Mouse (Mus musculus): Measurements from ENCODE around the gene Fbxl15. TPM values are rescaled to one million over a fixed set of nuclear protein-coding genes. Genes with fewer than 3 reads are reported as not detected.

Fbxl15 gene
- polyA plus RNA-seq, 1 experiment from 2014 or later = 27.1 TPM

- no peak overlapping the region for H3K4me3 ChIP-seq (ENCODE audit: low read depth, low read length)
- no peak overlapping the region for H3K4me2 ChIP-seq (replicated peaks; ENCODE audit: low read depth, low read length)
- no peak overlapping the region for H3K27ac ChIP-seq (ENCODE audit: low read depth, low read length)
- no peaks in the 10 kb centered on the region for H3K27me3 ChIP-seq (ENCODE audit: control insufficient read depth, insufficient read depth, low read length)
- ATAC-seq (ENCODE audit: low FRiP score) (no peak), DNase-seq (ENCODE audit: low spot score) (no peak)
- WGBS = 72% methylated on average over 4 of the region's 4 CpGs
- no peaks in the 10 kb centered on the region for H3K36me3 ChIP-seq (ENCODE audit: control insufficient read depth, insufficient read depth, low read length)
- no peaks in the 10 kb centered on the region for H3K4me1 ChIP-seq (replicated peaks; ENCODE audit: control insufficient read depth, insufficient read depth, low read length)
- no peaks in the 10 kb centered on the region for H3K9me3 ChIP-seq (ENCODE audit: control insufficient read depth, low read length)
- H3K9ac ChIP-seq (ENCODE audit: low read depth, low read length) = no peak overlapping the region
Measured at GRCm38 (mm10) chr19:46296938-46297337, 31.0 kb upstream of the Fbxl15 start.

GRCm38 (mm10) chr19:46300294-46301045 lies 27.5 kb upstream of the Fbxl15 start:
- H3K27ac ChIP-seq (ENCODE audit: low read depth, low read length) = no peak overlapping the region
- H3K4me2 ChIP-seq (replicated peaks; ENCODE audit: low read depth, low read length) = no peak overlapping the region
- no peaks in the 10 kb centered on the region for H3K27me3 ChIP-seq (ENCODE audit: control insufficient read depth, insufficient read depth, low read length)
- no peak for DNase-seq (ENCODE audit: low spot score)
- 36% methylated on average over 8 of the region's 8 CpGs for WGBS
- H3K4me3 ChIP-seq (ENCODE audit: low read depth, low read length) = no peak overlapping the region
- no peak overlapping the region for H3K9ac ChIP-seq (ENCODE audit: low read depth, low read length)
- no peaks in the 10 kb centered on the region for H3K36me3 ChIP-seq (ENCODE audit: control insufficient read depth, insufficient read depth, low read length)
- H3K4me1 ChIP-seq (replicated peaks; ENCODE audit: control insufficient read depth, insufficient read depth, low read length) = 0 out of 2 replicates have a peak, but pooled peaks cover 2% of the 10 kb centered on the region
- ATAC-seq (ENCODE audit: low FRiP score) = no peak
- H3K9me3 ChIP-seq (ENCODE audit: control insufficient read depth, low read length) = no peaks in the 10 kb centered on the region

GRCm38 (mm10) chr19:46302551-46302950 lies 25.4 kb upstream of the Fbxl15 start:
- 93% methylated on average over 4 of the region's 4 CpGs for WGBS
- Histone ChIP-seq H3K4me1 (replicated peaks; ENCODE audit: control insufficient read depth, insufficient read depth, low read length) (0 out of 2 replicates have a peak, but pooled peaks cover 2% of the 10 kb centered on the region), H3K4me3 (ENCODE audit: low read depth, low read length) (no peak overlapping the region), H3K4me2 (replicated peaks; ENCODE audit: low read depth, low read length) (no peak overlapping the region), H3K27ac (ENCODE audit: low read depth, low read length) (no peak overlapping the region), H3K27me3 (ENCODE audit: control insufficient read depth, insufficient read depth, low read length) (peaks cover 5% of the 10 kb centered on the region; the same call in 1 of the 2 replicates), H3K36me3 (ENCODE audit: control insufficient read depth, insufficient read depth, low read length) (no peaks in the 10 kb centered on the region), H3K9ac (ENCODE audit: low read depth, low read length) (no peak overlapping the region), H3K9me3 (ENCODE audit: control insufficient read depth, low read length) (no peaks in the 10 kb centered on the region)
- ATAC-seq (ENCODE audit: low FRiP score) = no peak
- no peak for DNase-seq (ENCODE audit: low spot score)

GRCm38 (mm10) chr19:46303251-46304215 lies 24.5 kb upstream of the Fbxl15 start:
- Histone ChIP-seq H3K4me3 (ENCODE audit: low read depth, low read length) (peak overlapping the region; percentile 44; the same call in 1 of the 2 replicates), H3K4me1 (replicated peaks; ENCODE audit: control insufficient read depth, insufficient read depth, low read length) (0 out of 2 replicates have a peak, but pooled peaks cover 2% of the 10 kb centered on the region), H3K4me2 (replicated peaks; ENCODE audit: low read depth, low read length) (peak overlapping the region; percentile 74), H3K36me3 (ENCODE audit: control insufficient read depth, insufficient read depth, low read length) (no peaks in the 10 kb centered on the region), H3K9ac (ENCODE audit: low read depth, low read length) (no peak overlapping the region; the same call in 1 of the 2 replicates), H3K27me3 (ENCODE audit: control insufficient read depth, insufficient read depth, low read length) (peaks cover 13% of the 10 kb centered on the region), H3K27ac (ENCODE audit: low read depth, low read length) (no peak overlapping the region), H3K9me3 (ENCODE audit: control insufficient read depth, low read length) (no peaks in the 10 kb centered on the region)
- ATAC-seq (ENCODE audit: low FRiP score) = no peak
- DNase-seq (ENCODE audit: low spot score) = no peak
- WGBS = 58% methylated on average over 18 of the region's 18 CpGs

- Histone ChIP-seq H3K36me3 (ENCODE audit: control insufficient read depth, insufficient read depth, low read length) (no peaks in the 10 kb centered on the region), H3K9ac (ENCODE audit: low read depth, low read length) (peak within 1 kb of the TSS; percentile 47), H3K27ac (ENCODE audit: low read depth, low read length) (no peak within 1 kb of the TSS; the same call in 1 of the 2 replicates), H3K4me3 (ENCODE audit: low read depth, low read length) (peak within 1 kb of the TSS; percentile 44), H3K4me2 (replicated peaks; ENCODE audit: low read depth, low read length) (peak within 1 kb of the TSS; percentile 74), H3K27me3 (ENCODE audit: control insufficient read depth, insufficient read depth, low read length) (peaks cover 16% of the 10 kb centered on the region), H3K4me1 (replicated peaks; ENCODE audit: control insufficient read depth, insufficient read depth, low read length) (0 out of 2 replicates have a peak, but pooled peaks cover 2% of the 10 kb centered on the region), H3K9me3 (ENCODE audit: control insufficient read depth, low read length) (no peaks in the 10 kb centered on the region)
- WGBS = under 1% methylated on average over 39 of the region's 39 CpGs
- DNase-seq (ENCODE audit: low spot score) (peak; percentile 89), ATAC-seq (ENCODE audit: low FRiP score) (peak; percentile 80)
Measured at GRCm38 (mm10) chr19:46304216-46304841, 23.7 kb upstream of the Fbxl15 start, which contains the start of gene Nfkb2. Nfkb2 (plus strand) TSS chr19:46304320.

- peak overlapping the region; percentile 28 for H3K9ac ChIP-seq (ENCODE audit: low read depth, low read length)
- ATAC-seq (ENCODE audit: low FRiP score) = peak; percentile 55
Measured at GRCm38 (mm10) chr19:46304908-46305333, 23.1 kb upstream of the Fbxl15 start.

GRCm38 (mm10) chr19:46305432-46306267 lies 22.3 kb upstream of the Fbxl15 start:
- Histone ChIP-seq H3K36me3 (ENCODE audit: control insufficient read depth, insufficient read depth, low read length) (no peaks in the 10 kb centered on the region), H3K9me3 (ENCODE audit: control insufficient read depth, low read length) (no peaks in the 10 kb centered on the region), H3K27ac (ENCODE audit: low read depth, low read length) (no peak overlapping the region), H3K9ac (ENCODE audit: low read depth, low read length) (peak overlapping the region; percentile 28), H3K4me3 (ENCODE audit: low read depth, low read length) (peak overlapping the region; percentile 44), H3K4me1 (replicated peaks; ENCODE audit: control insufficient read depth, insufficient read depth, low read length) (0 out of 2 replicates have a peak, but pooled peaks cover 2% of the 10 kb centered on the region), H3K27me3 (ENCODE audit: control insufficient read depth, insufficient read depth, low read length) (peaks cover 16% of the 10 kb centered on the region), H3K4me2 (replicated peaks; ENCODE audit: low read depth, low read length) (peak overlapping the region; percentile 74)
- DNase-seq (ENCODE audit: low spot score) (peak; percentile 90), ATAC-seq (ENCODE audit: low FRiP score) (peak; percentile 53)
- WGBS = 1% methylated on average over 38 of the region's 43 CpGs

More at GRCm38 (mm10) chr19:46304908-46305333, 23.1 kb upstream of the Fbxl15 start:
- H3K36me3 ChIP-seq (ENCODE audit: control insufficient read depth, insufficient read depth, low read length) = no peaks in the 10 kb centered on the region
- peaks cover 16% of the 10 kb centered on the region for H3K27me3 ChIP-seq (ENCODE audit: control insufficient read depth, insufficient read depth, low read length)
- WGBS = under 1% methylated on average over 34 of the region's 34 CpGs
- DNase-seq (ENCODE audit: low spot score) = peak; percentile 56
- H3K4me1 ChIP-seq (replicated peaks; ENCODE audit: control insufficient read depth, insufficient read depth, low read length) = 0 out of 2 replicates have a peak, but pooled peaks cover 2% of the 10 kb centered on the region
- peak overlapping the region; percentile 74 for H3K4me2 ChIP-seq (replicated peaks; ENCODE audit: low read depth, low read length)
- H3K9me3 ChIP-seq (ENCODE audit: control insufficient read depth, low read length) = no peaks in the 10 kb centered on the region
- no peak overlapping the region for H3K27ac ChIP-seq (ENCODE audit: low read depth, low read length)
- H3K4me3 ChIP-seq (ENCODE audit: low read depth, low read length) = peak overlapping the region; percentile 44
